9 mouse cellular contexts compared by ENCODE assay signal in genomic region chr1:87828185-87828584, GRCm38 (mm10). TPM values are rescaled to one million over a fixed set of nuclear protein-coding genes. Genes with fewer than 3 reads are reported as not detected.
A peak's percentile ranks its signal among the peaks of the same experiment; 100 is the strongest.
DNase-seq lines count a peak whose midpoint lies in the region; ATAC-seq lines count a peak whose summit lies in the region.
"Had no signal": no experiment of that assay in that cellular context is flagged by ENCODE, and none has a peak within 500 bp of the region (broad histone marks: within the 10 kb centered on the region; RNA-seq: fewer than 3 reads in every experiment).

No protein-coding gene starts in this region.

- H3K27ac ChIP-seq in heart, embryonic 10.5 days: no peak overlapping the region
- H3K27ac ChIP-seq in hindbrain, embryonic 11.5 days (ENCODE audit: low read depth, low read length): no peak overlapping the region
- no peak overlapping the region for H3K27ac ChIP-seq in hindbrain, embryonic 14.5 days
- H3K27ac ChIP-seq: forebrain, embryonic 10.5 days had no signal

- no peak for ATAC-seq in hindbrain, embryonic 11.5 days (ENCODE audit: low FRiP score)
- ATAC-seq in hindbrain, embryonic 14.5 days (ENCODE audit: low FRiP score): no peak

- peak; percentile 98 for DNase-seq in heart, adult 11 months
- DNase-seq in heart, embryonic 10.5 days (ENCODE audit: low spot score): no peak
- peak; percentile 35 for DNase-seq in adrenal gland, postnatal 25 days
- DNase-seq in lung, adult 18-20 months: peak; percentile 55 to 75
- peak; percentile 93 for DNase-seq in spleen, postnatal 36 days (ENCODE audit: low spot score in 2 of 2)
- no peak for DNase-seq in hindbrain, embryonic 11.5 days (ENCODE audit: low spot score)
- no peak for DNase-seq in hindbrain, embryonic 14.5 days (ENCODE audit: low spot score)
- no peak for DNase-seq in right cerebral cortex, adult 18-20 months

- no peak overlapping the region for H3K4me2 ChIP-seq in hindbrain, embryonic 11.5 days (replicated peaks; ENCODE audit: low read depth, low read length)
- no peak overlapping the region for H3K4me2 ChIP-seq in hindbrain, embryonic 14.5 days (replicated peaks)

- no peak overlapping the region for H3K9ac ChIP-seq in hindbrain, embryonic 11.5 days (ENCODE audit: low read depth, low read length)
- no peak overlapping the region for H3K9ac ChIP-seq in hindbrain, embryonic 14.5 days

- no peak overlapping the region for H3K4me3 ChIP-seq in heart, embryonic 10.5 days
- no peak overlapping the region for H3K4me3 ChIP-seq in hindbrain, embryonic 11.5 days (ENCODE audit: low read depth, low read length)
- H3K4me3 ChIP-seq in hindbrain, embryonic 14.5 days (replicated peaks; ENCODE audit: low read length): no peak overlapping the region
- H3K4me3 ChIP-seq: forebrain, embryonic 10.5 days had no signal

- no peaks in the 10 kb centered on the region for H3K36me3 ChIP-seq in heart, embryonic 10.5 days
- no peaks in the 10 kb centered on the region for H3K36me3 ChIP-seq in hindbrain, embryonic 11.5 days (ENCODE audit: control insufficient read depth, insufficient read depth, low read length)
- no peaks in the 10 kb centered on the region for H3K36me3 ChIP-seq in hindbrain, embryonic 14.5 days (replicated peaks; ENCODE audit: control insufficient read depth, insufficient read depth)
- H3K36me3 ChIP-seq: forebrain, embryonic 10.5 days had no signal

- no peaks in the 10 kb centered on the region for H3K9me3 ChIP-seq in heart, embryonic 10.5 days
- H3K9me3 ChIP-seq in hindbrain, embryonic 11.5 days (ENCODE audit: control insufficient read depth, low read length): no peaks in the 10 kb centered on the region
- H3K9me3 ChIP-seq in hindbrain, embryonic 14.5 days (ENCODE audit: control insufficient read depth, low read length): no peaks in the 10 kb centered on the region
- H3K9me3 ChIP-seq: forebrain, embryonic 10.5 days had no signal

- WGBS in heart, embryonic 10.5 days: 58% methylated on average over 9 of the region's 9 CpGs
- WGBS in hindbrain, embryonic 11.5 days: 79% methylated on average over 9 of the region's 9 CpGs
- 82% methylated on average over 9 of the region's 9 CpGs for WGBS in hindbrain, embryonic 14.5 days

- peaks cover 17% of the 10 kb centered on the region for H3K4me1 ChIP-seq in heart, embryonic 10.5 days
- no peaks in the 10 kb centered on the region for H3K4me1 ChIP-seq in hindbrain, embryonic 11.5 days (replicated peaks; ENCODE audit: control insufficient read depth, insufficient read depth, low read length)
- H3K4me1 ChIP-seq in hindbrain, embryonic 14.5 days (replicated peaks; ENCODE audit: control insufficient read depth, insufficient read depth, low read length): no peaks in the 10 kb centered on the region

- H3K27me3 ChIP-seq in heart, embryonic 10.5 days (ENCODE audit: insufficient read depth, poor library complexity, severe bottlenecking): no peaks in the 10 kb centered on the region
- H3K27me3 ChIP-seq in hindbrain, embryonic 11.5 days (ENCODE audit: control insufficient read depth, insufficient read depth, low read length): no peaks in the 10 kb centered on the region
- H3K27me3 ChIP-seq in hindbrain, embryonic 14.5 days (ENCODE audit: control insufficient read depth, insufficient read depth, low read length): no peaks in the 10 kb centered on the region

RNA-seq across cellular contexts. Expression of gene Sag, which starts 24.7 kb away (rescaled TPM):
- 1.9 and 2.0 TPM in 2 replicates for polyA plus RNA-seq in heart, embryonic 10.5 days (2016; fragmentation: Nextera tagmentation; extraction: Ambion mirVana)
- total RNA-seq in adrenal gland, postnatal 25 days (2021): 4.0 and 5.2 TPM in 2 replicates
- polyA plus RNA-seq in hindbrain, embryonic 11.5 days (2014; fragmentation: Nextera tagmentation; extraction: Ambion mirVana): 1.8 and 2.6 TPM in 2 replicates
- polyA plus RNA-seq in hindbrain, embryonic 14.5 days (2014; fragmentation: Nextera tagmentation; extraction: Ambion mirVana): 1.4 and 1.8 TPM in 2 replicates

RNA-seq across cellular contexts. Expression of gene Dgkd, which starts 24.9 kb away (rescaled TPM):
- 26.6 and 31.6 TPM in 2 replicates for polyA plus RNA-seq in heart, embryonic 10.5 days (2016; fragmentation: Nextera tagmentation; extraction: Ambion mirVana)
- total RNA-seq in adrenal gland, postnatal 25 days (2021): 54.7 and 62.5 TPM in 2 replicates
- polyA plus RNA-seq in hindbrain, embryonic 11.5 days (2014; fragmentation: Nextera tagmentation; extraction: Ambion mirVana): 28.3 and 30.8 TPM in 2 replicates
- polyA plus RNA-seq in hindbrain, embryonic 14.5 days (2014; fragmentation: Nextera tagmentation; extraction: Ambion mirVana): 50.8 and 51.5 TPM in 2 replicates

Comparison
In these comparisons a context has a peak if more than half of its experiments do, and no peak if none do; other contexts are left out.
1. DNase-seq: peak in heart, adult 11 months (single experiment), adrenal gland, postnatal 25 days (single experiment), lung, adult 18-20 months (2 of 2) and spleen, postnatal 36 days (2 of 2); none in heart, embryonic 10.5 days (single experiment), hindbrain, embryonic 11.5 days (single experiment), hindbrain, embryonic 14.5 days (single experiment) and right cerebral cortex, adult 18-20 months (single experiment).